Mouse (Mus musculus): ENCODE results near the gene Wdr25. TPM values are rescaled to one million over a fixed set of nuclear protein-coding genes. Genes with fewer than 3 reads are reported as not detected.
A peak's percentile ranks its signal among the peaks of the same experiment; 100 is the strongest.

Wdr25 gene
- polyA plus RNA-seq, 1 experiment: 4.6 TPM

DNA sequence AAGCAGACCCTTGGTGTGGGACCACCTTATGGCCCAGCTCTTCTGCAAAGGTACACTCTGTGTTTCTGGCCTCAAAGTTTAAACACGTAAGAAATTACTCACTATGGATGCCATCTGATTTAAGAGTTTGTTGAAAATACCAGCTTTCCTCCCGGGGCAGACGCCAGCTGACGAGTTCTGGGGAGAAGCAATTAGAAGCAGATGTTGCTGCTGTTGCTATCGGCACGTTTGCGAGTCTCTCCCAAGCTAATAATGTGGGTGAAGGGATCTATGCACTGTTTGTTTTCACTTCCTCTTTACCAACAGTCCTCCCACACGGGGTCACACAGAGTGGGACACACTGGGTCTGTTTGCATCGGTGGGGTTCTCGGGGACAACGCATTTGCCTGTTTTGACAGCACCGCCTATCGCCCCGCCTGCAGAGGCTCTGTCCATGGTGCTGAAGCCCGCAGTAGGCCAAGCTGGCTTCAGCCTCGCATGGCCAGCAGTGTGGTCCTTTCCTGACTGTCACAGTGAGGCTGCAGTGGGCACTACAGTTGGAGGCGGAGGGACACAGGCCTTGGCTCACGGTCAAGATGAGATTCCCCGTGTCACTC lies 101.1 kb downstream of the Wdr25 start:
- H3K27ac ChIP-seq (ENCODE audit: insufficient read depth, low read depth, low read length): no peak overlapping the region
- no peak for TF ChIP-seq POLR2A (IDR thresholded peaks at IDR 0.05; ENCODE audit: borderline replicate concordance, low read depth, low read length)
- TF ChIP-seq CTCF (IDR thresholded peaks at IDR 0.05; ENCODE audit: low read depth, low read length): no peak
- peaks cover 6% of the 10 kb centered on the region for H3K4me1 ChIP-seq (ENCODE audit: control insufficient read depth, insufficient read depth, low read length)
- H3K4me3 ChIP-seq (ENCODE audit: insufficient read depth, low read length): 0 out of 2 replicates have a peak overlapping the region, but pooled peaks have one; percentile 15

DNA sequence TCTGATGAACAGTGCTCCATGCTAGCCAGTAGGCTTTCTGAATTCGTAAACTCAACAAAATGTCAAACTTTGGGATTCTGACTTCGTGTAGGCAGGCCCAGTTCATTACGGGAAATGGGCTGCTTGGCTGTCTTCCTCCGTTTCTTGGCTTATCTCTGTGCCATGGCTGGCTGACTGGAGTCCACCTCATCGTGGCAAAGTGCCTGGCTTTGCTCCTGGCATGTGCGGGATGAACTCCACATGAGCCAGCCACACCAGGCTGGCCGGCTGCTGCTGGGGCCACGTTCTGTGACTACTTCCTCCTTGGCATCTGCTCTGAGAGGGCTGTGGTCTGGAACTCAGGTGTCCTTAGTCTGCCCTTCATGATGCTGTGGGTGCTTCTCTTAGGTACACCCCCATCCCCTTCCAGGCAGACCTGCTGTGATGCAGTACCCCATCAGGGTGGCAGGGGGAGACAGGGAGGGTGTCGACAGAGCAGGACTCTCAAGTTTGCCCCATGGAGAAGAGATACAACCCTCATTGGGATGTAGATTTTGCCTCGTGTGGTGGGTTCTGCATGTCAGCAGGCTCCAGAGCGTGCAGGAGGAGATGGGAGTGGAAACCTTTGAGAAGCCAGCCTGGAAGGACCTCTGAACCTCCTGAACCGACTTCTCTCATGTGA lies 102.7 kb downstream of the Wdr25 start:
- Histone ChIP-seq H3K4me3 (ENCODE audit: insufficient read depth, low read length) (no peak overlapping the region), H3K4me1 (ENCODE audit: control insufficient read depth, insufficient read depth, low read length) (peaks cover under 1% of the 10 kb centered on the region; the same call in 1 of the 2 replicates), H3K27ac (ENCODE audit: insufficient read depth, low read depth, low read length) (no peak overlapping the region)
- TF ChIP-seq CTCF (IDR thresholded peaks at IDR 0.05; ENCODE audit: low read depth, low read length): no peak
- TF ChIP-seq POLR2A (IDR thresholded peaks at IDR 0.05; ENCODE audit: borderline replicate concordance, low read depth, low read length): no peak

DNA sequence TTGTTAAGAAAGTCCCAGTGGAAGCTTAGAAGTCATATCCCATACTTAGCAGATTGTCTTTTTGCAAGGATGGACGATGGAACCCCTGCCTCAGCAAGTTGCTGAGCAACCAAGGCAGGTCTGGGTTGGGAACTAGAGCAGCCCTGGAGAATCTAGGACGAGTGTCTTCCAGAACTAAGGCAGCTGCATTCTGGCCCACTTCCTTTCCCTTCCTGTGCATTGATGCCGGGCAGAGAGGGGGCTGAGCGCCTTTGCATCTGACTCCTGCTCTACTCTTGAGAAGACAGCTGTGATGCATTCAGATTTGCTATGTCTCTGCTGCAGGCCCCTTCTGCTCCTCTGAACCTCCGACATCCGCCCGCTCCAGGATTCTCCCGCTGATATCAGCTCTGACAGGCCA lies 103.8 kb downstream of the Wdr25 start:
- Histone ChIP-seq H3K27ac (ENCODE audit: insufficient read depth, low read depth, low read length) (no peak overlapping the region), H3K4me1 (ENCODE audit: control insufficient read depth, insufficient read depth, low read length) (no peaks in the 10 kb centered on the region), H3K4me3 (ENCODE audit: insufficient read depth, low read length) (no peak overlapping the region)
- TF ChIP-seq POLR2A (IDR thresholded peaks at IDR 0.05; ENCODE audit: borderline replicate concordance, low read depth, low read length): no peak
- no peak for TF ChIP-seq CTCF (IDR thresholded peaks at IDR 0.05; ENCODE audit: low read depth, low read length)

GRCm38 (mm10) chr12:109002978-109003377 lies 109.5 kb downstream of the Wdr25 start:
- Histone ChIP-seq H3K4me3 (ENCODE audit: insufficient read depth, low read length) (no peak overlapping the region), H3K4me1 (ENCODE audit: control insufficient read depth, insufficient read depth, low read length) (no peaks in the 10 kb centered on the region), H3K27ac (ENCODE audit: insufficient read depth, low read depth, low read length) (no peak overlapping the region)
- TF ChIP-seq POLR2A (IDR thresholded peaks at IDR 0.05; ENCODE audit: borderline replicate concordance, low read depth, low read length) (no peak), CTCF (IDR thresholded peaks at IDR 0.05; ENCODE audit: low read depth, low read length) (no peak)

DNA sequence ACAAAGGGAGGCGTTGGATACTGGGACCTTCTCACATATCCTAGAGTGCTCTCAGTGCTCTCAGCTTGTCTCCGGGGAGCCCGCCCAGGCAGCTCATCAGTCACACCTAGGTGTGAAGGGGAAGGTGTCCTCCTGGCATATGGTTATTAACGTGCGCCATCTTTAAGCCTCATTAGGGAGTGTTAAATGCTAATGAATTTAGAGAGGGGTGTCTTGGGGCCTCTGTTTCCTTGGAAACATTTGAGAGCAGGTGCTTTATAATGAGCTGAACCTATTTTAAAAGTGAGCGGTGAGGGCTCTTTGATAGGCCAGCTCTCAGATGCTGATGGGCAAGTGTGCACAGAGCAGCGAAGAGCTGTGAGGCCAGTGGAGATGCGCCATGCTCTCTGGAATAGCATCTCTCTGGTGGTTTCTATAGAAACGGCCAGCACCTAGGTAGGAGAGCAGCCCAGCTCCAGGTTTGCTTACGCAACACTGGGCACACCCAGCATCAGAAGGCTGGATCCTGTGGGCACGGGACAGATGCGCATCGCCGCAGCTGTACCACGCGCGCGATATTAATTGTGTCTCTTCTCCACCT lies 116.7 kb downstream of the Wdr25 start:
- Histone ChIP-seq H3K4me1 (ENCODE audit: control insufficient read depth, insufficient read depth, low read length) (no peaks in the 10 kb centered on the region), H3K4me3 (ENCODE audit: insufficient read depth, low read length) (no peak overlapping the region), H3K27ac (ENCODE audit: insufficient read depth, low read depth, low read length) (no peak overlapping the region)
- TF ChIP-seq CTCF (IDR thresholded peaks at IDR 0.05; ENCODE audit: low read depth, low read length) (no peak), POLR2A (IDR thresholded peaks at IDR 0.05; ENCODE audit: borderline replicate concordance, low read depth, low read length) (no peak)

- TF ChIP-seq CTCF (IDR thresholded peaks at IDR 0.05; ENCODE audit: low read depth, low read length) (no peak), POLR2A (IDR thresholded peaks at IDR 0.05; ENCODE audit: borderline replicate concordance, low read depth, low read length) (no peak)
- Histone ChIP-seq H3K4me3 (ENCODE audit: insufficient read depth, low read length) (no peak overlapping the region), H3K4me1 (ENCODE audit: control insufficient read depth, insufficient read depth, low read length) (no peaks in the 10 kb centered on the region), H3K27ac (ENCODE audit: insufficient read depth, low read depth, low read length) (no peak overlapping the region)
Measured at GRCm38 (mm10) chr12:109022181-109022691, 128.8 kb downstream of the Wdr25 start.

GRCm38 (mm10) chr12:109022966-109023365 lies 129.5 kb downstream of the Wdr25 start:
- Histone ChIP-seq H3K4me1 (ENCODE audit: control insufficient read depth, insufficient read depth, low read length) (no peaks in the 10 kb centered on the region), H3K4me3 (ENCODE audit: insufficient read depth, low read length) (no peak overlapping the region), H3K27ac (ENCODE audit: insufficient read depth, low read depth, low read length) (no peak overlapping the region)
- TF ChIP-seq CTCF (IDR thresholded peaks at IDR 0.05; ENCODE audit: low read depth, low read length): no peak
- TF ChIP-seq POLR2A (IDR thresholded peaks at IDR 0.05; ENCODE audit: borderline replicate concordance, low read depth, low read length): no peak

GRCm38 (mm10) chr12:109023780-109024179 lies 130.3 kb downstream of the Wdr25 start:
- Histone ChIP-seq H3K27ac (ENCODE audit: insufficient read depth, low read depth, low read length) (no peak overlapping the region), H3K4me1 (ENCODE audit: control insufficient read depth, insufficient read depth, low read length) (no peaks in the 10 kb centered on the region), H3K4me3 (ENCODE audit: insufficient read depth, low read length) (no peak overlapping the region)
- TF ChIP-seq POLR2A (IDR thresholded peaks at IDR 0.05; ENCODE audit: borderline replicate concordance, low read depth, low read length) (no peak), CTCF (IDR thresholded peaks at IDR 0.05; ENCODE audit: low read depth, low read length) (no peak)

- no peak for TF ChIP-seq CTCF (IDR thresholded peaks at IDR 0.05; ENCODE audit: low read depth, low read length)
- TF ChIP-seq POLR2A (IDR thresholded peaks at IDR 0.05; ENCODE audit: borderline replicate concordance, low read depth, low read length): no peak
- Histone ChIP-seq H3K4me1 (ENCODE audit: control insufficient read depth, insufficient read depth, low read length) (no peaks in the 10 kb centered on the region), H3K4me3 (ENCODE audit: insufficient read depth, low read length) (no peak overlapping the region), H3K27ac (ENCODE audit: insufficient read depth, low read depth, low read length) (no peak overlapping the region)
Measured at GRCm38 (mm10) chr12:109037026-109037425, 143.6 kb downstream of the Wdr25 start.

All from bone marrow macrophage, adult 2 months (primary cell).